Mouse (Mus musculus) heart, postnatal 0 days (tissue): ENCODE measurements around the gene Map6. TPM values are rescaled to one million over a fixed set of nuclear protein-coding genes. Genes with fewer than 3 reads are reported as not detected.

Experiments used
- ATAC-seq: fragments of 200-750 bp; cut with Nextera tagmentation; 2 replicates; pipeline ENCODE4 v1.8.0; 2017; ENCODE audit warnings: low read depth, moderate number of reproducible peaks, moderate library complexity; ENCODE audit not compliant: insufficient read depth
- DNase-seq: peaks from one replicate; pipeline ENCODE4 v3.0.0-alpha.2; 2016; ENCODE audit warnings: low spot score
- H3K27ac ChIP-seq: fragments of 300-500 bp; sonication (generic); 2 replicates; pipeline ENCODE4 v1.5.1; 2014; ENCODE audit warnings: low read depth, mild to moderate bottlenecking
- H3K27me3 ChIP-seq: fragments of 300-500 bp; sonication (generic); 2 replicates; pipeline ENCODE4 v1.6.1; 2014; ENCODE audit warnings: low read length, mixed read lengths; ENCODE audit not compliant: control insufficient read depth, insufficient read depth
- H3K36me3 ChIP-seq: fragments of 300-500 bp; sonication (generic); replicated peaks from 2 replicates; pipeline ENCODE4 v1.6.1; 2014; ENCODE audit warnings: low read length, mixed read lengths; ENCODE audit not compliant: control insufficient read depth, insufficient read depth
- H3K4me1 ChIP-seq: fragments of 300-500 bp; sonication (generic); 2 replicates; pipeline ENCODE4 v1.6.1; 2014; ENCODE audit warnings: antibody characterized with exemption; ENCODE audit not compliant: control insufficient read depth, insufficient read depth
- H3K4me2 ChIP-seq: fragments of 300-500 bp; sonication (generic); 2 replicates; pipeline ENCODE4 v1.6.1; 2014; ENCODE audit warnings: low read depth, mild to moderate bottlenecking, low read length, moderate library complexity
- H3K4me3 ChIP-seq: fragments of 300-500 bp; sonication (generic); 2 replicates; pipeline ENCODE4 v1.5.1; 2014; ENCODE audit warnings: low read depth, low read length
- H3K9ac ChIP-seq: fragments of 300-500 bp; sonication (generic); replicated peaks from 2 replicates; pipeline ENCODE4 v1.6.1; 2014; ENCODE audit warnings: low read depth, low read length, mixed read lengths
- H3K9me3 ChIP-seq: fragments of 300-500 bp; sonication (generic); replicated peaks from 2 replicates; pipeline ENCODE4 v1.6.1; 2016; ENCODE audit warnings: low read length; ENCODE audit not compliant: control insufficient read depth
- CTCF ChIP-seq: IDR thresholded peaks from 2 replicates; pipeline ENCODE4 v1.5.1; 2016; ENCODE audit warnings: antibody characterized with exemption, control low read depth, low read depth
- EP300 ChIP-seq: IDR thresholded peaks from 2 replicates; pipeline ENCODE4 v1.6.1; 2016; ENCODE audit warnings: antibody characterized with exemption, low read depth
- WGBS: fragments of 180-500 bp; shearing (Covaris S2); extraction: QIAGEN DNeasy Blood & Tissue Kit; methylation state at CpG from one replicate; pipeline ENCODE4 v1.1.7; 2014; 5-methylcytosine and 5-hydroxymethylcytosine counted together
- polyA plus RNA-seq: library from polyadenylated mRNA; unstranded; fragments of >200 nt; fragmentation: Nextera tagmentation; extraction: Ambion mirVana; gene quantifications from 2 replicates; pipeline ENCODE4 v1.2.1, GENCODE M21; 2015
- total RNA-seq: library from RNA; depleted of rRNA; stranded (reverse); fragments of >200 nt; gene quantifications from 2 replicates; pipeline ENCODE4 v1.2.3, GENCODE M21; 2014; ENCODE audit warnings: low replicate concordance

Map6 gene
- total and polyA plus RNA-seq, 2 experiments from 2014 or later = 2.5 to 3.7 TPM

DNA sequence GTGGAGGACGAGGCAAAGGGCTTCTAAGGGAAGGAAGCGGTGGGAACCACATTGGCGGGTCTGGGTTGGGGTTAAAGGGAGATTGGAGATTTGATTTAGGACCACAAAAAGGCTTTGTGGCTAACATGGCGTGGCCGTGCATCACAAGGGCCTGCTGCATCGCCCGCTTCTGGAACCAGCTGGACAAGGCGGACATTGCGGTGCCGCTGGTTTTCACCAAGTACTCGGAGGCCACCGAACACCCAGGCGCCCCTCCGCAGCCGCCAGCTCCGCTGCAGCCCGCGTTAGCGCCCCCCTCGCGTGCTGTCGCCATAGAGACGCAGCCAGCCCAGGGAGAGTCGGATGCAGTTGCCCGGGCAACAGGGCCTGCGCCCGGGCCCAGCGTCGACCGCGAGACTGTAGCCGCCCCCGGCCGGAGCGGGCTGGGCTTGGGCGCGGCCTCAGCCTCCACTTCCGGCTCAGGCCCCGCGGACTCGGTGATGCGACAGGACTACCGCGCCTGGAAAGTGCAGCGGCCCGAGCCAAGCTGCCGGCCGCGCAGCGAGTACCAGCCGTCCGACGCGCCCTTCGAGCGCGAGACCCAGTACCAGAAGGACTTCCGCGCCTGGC lies 754 bp downstream of the Map6 start:
- Histone ChIP-seq H3K4me3 (peak overlapping the region; percentile 49), H3K27ac (no peak overlapping the region), H3K27me3 (peaks cover 52% of the 10 kb centered on the region), H3K9me3 (no peaks in the 10 kb centered on the region), H3K36me3 (no peaks in the 10 kb centered on the region), H3K4me2 (peak overlapping the region; percentile 78), H3K9ac (no peak overlapping the region; the same call in 1 of the 2 replicates), H3K4me1 (peaks cover 28% of the 10 kb centered on the region; the same call in 1 of the 2 replicates)
- no peak for TF ChIP-seq EP300
- TF ChIP-seq CTCF = no peak
- peak; percentile 50 for ATAC-seq
- DNase-seq = no peak
- 2% methylated on average over 58 of the region's 59 CpGs for WGBS

DNA sequence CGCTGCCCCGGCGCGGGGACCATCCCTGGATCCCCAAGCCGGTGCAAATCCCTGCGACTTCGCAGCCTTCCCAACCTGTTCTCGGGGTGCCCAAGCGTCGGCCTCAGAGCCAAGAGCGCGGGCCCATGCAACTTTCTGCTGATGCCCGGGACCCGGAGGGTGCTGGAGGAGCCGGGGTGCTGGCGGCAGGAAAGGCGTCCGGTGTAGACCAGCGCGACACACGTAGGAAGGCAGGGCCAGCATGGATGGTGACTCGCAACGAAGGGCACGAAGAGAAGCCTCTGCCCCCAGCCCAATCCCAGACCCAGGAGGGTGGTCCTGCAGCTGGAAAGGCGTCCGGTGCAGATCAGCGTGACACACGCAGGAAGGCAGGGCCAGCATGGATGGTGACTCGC lies 1.3 kb downstream of the Map6 start:
- peak overlapping the region; percentile 78 for H3K4me2 ChIP-seq
- H3K4me1 ChIP-seq = peaks cover 28% of the 10 kb centered on the region; the same call in 1 of the 2 replicates
- ATAC-seq (no peak), DNase-seq (no peak)
- no peak for TF ChIP-seq CTCF
- no peak for TF ChIP-seq EP300
- H3K4me3 ChIP-seq = peak overlapping the region; percentile 49
- H3K27me3 ChIP-seq = peaks cover 49% of the 10 kb centered on the region
- under 1% methylated on average over 29 of the region's 29 CpGs for WGBS
- H3K9me3 ChIP-seq = no peaks in the 10 kb centered on the region
- H3K9ac ChIP-seq = no peak overlapping the region; the same call in 1 of the 2 replicates
- H3K27ac ChIP-seq = no peak overlapping the region
- no peaks in the 10 kb centered on the region for H3K36me3 ChIP-seq

DNA sequence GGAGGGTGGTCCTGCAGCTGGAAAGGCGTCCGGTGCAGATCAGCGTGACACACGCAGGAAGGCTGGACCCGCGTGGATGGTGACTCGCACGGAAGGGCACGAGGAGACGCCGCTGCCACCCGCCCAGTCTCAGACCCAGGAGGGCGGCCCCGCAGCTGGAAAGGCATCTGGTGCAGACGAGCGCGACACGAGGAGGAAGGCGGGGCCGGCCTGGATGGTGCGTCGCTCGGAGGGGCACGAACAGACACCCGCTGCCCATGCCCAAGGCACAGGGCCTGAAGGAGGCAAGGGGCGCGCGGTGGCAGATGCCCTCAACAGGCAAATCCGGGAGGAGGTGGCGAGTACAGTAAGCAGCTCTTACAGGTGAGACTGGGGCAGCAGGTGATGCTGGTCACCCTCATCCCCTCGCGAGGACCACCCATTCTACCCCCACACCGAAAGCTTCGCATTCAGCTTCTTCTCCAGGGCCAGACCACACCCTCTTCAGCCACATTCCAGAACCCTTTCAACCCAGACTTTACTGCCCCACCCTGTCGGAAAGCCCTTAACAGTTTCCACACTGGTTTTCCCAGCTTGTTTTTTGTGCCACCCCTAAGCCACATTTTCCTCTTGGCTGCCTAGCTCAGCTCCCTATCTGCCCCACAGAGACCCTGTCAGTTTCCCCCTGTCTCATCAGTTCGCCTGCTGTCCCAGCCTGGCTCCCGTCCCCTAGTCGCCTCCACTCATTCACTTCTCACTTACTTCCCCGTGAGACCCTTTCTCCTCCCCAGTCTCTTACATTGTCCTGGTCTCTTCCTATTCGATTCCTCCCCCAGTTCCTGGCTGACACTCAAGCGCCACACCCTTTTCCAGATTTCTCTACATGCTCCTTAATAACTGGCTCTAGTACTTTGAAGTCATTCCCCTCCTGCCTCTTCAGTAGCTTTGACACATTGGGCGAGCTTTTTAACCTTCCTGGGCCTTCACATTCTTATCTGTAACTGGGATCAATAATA lies 2.0 kb downstream of the Map6 start:
- ATAC-seq (peak; percentile 13; the same call in 1 of the 2 replicates), DNase-seq (no peak)
- Histone ChIP-seq H3K27ac (no peak overlapping the region), H3K27me3 (peaks cover 46% of the 10 kb centered on the region), H3K36me3 (no peaks in the 10 kb centered on the region), H3K9ac (no peak overlapping the region), H3K4me2 (peak overlapping the region; percentile 78), H3K9me3 (no peaks in the 10 kb centered on the region), H3K4me3 (peak overlapping the region; percentile 49), H3K4me1 (peaks cover 28% of the 10 kb centered on the region; the same call in 1 of the 2 replicates)
- WGBS = 12% methylated on average over 39 of the region's 42 CpGs
- TF ChIP-seq CTCF = no peak
- no peak for TF ChIP-seq EP300

DNA sequence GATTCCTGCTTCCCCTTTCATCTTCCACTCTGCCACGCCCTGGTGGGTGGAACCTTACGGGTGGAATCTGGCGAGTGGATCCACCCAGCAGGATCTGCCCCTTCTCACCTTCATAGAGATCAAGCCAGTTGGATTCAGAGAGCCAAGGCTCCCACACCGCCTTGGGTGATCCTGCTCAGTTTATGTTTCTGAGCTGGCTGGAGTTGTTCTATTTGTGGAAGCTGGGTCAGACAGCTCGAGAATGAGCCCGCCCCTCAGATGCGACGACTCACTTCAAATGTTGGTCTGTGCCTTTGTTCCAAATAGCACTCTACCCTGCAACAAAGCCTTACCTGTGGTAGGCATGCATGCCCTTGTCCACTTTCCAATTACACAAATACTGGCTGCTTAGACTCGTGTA lies 4.4 kb downstream of the Map6 start:
- Histone ChIP-seq H3K9ac (no peak overlapping the region; the same call in 1 of the 2 replicates), H3K9me3 (no peaks in the 10 kb centered on the region), H3K4me1 (peaks cover 28% of the 10 kb centered on the region; the same call in 1 of the 2 replicates), H3K27ac (no peak overlapping the region), H3K4me2 (peak overlapping the region; percentile 23; the same call in 1 of the 2 replicates), H3K27me3 (peaks cover 33% of the 10 kb centered on the region), H3K4me3 (no peak overlapping the region), H3K36me3 (no peaks in the 10 kb centered on the region)
- peak; percentile 49; the same call in 1 of the 2 replicates for ATAC-seq
- TF ChIP-seq CTCF (no peak), EP300 (no peak)
- WGBS = 28% methylated on average over 9 of the region's 9 CpGs
- peak; percentile 39 for DNase-seq

DNA sequence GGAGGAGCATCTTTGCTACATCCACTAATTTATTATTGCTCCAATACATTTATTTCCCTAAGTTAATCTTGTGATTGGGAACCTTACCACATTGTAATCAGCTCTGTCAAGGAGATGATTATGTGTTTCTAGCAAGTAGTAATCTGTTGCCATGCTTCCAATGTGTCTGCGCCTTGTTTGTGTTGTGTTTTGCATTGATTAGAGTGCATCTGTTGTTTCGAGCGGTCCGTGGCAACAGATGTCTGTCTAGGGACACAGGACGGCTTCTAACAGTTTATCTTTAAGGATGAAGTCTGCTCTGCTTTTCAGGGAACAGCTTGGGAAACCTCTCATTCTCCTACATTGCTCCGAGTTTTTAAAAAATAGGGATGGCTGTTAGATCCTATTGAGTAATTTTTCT lies 7.9 kb downstream of the Map6 start:
- H3K4me2 ChIP-seq = no peak overlapping the region
- H3K9ac ChIP-seq = no peak overlapping the region
- WGBS = 68% methylated on average over 6 of the region's 6 CpGs
- DNase-seq (no peak), ATAC-seq (no peak)
- no peaks in the 10 kb centered on the region for H3K36me3 ChIP-seq
- TF ChIP-seq CTCF = no peak
- TF ChIP-seq EP300 = no peak
- H3K27ac ChIP-seq = no peak overlapping the region
- H3K4me1 ChIP-seq = peaks cover 11% of the 10 kb centered on the region; the same call in 1 of the 2 replicates
- no peaks in the 10 kb centered on the region for H3K9me3 ChIP-seq
- H3K4me3 ChIP-seq = no peak overlapping the region
- H3K27me3 ChIP-seq = no peaks in the 10 kb centered on the region; the same call in 1 of the 2 replicates
